Mouse (Mus musculus): ENCODE data around the gene Gga3. TPM values are rescaled to one million over a fixed set of nuclear protein-coding genes. Genes with fewer than 3 reads are reported as not detected.

The Gga3 gene
- polyA plus RNA-seq, 1 experiment from 2014 or later, result 14.9 TPM

DNA sequence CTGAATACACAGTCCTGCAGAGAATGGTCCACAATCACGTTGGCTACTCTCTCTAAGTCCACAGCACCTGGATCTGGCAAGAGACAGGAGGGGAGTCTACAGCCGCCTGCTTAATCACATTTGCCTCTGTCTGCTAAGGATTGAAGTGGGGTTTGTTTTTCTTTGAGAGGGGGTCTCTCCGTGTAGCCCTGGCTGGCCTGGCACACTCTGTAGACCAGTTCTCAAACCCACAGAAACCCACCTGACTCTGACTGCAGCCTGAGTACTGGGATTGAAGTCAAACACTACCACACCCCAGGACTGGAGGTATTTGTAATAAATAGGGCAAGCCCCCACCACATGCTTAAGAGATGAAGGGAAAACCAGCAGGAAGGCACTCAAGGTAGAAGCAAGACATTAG is 5.7 kb upstream of the Gga3 start:
- Histone ChIP-seq H3K27ac (replicated peaks) (no peak overlapping the region), H3K36me3 (peaks cover 50% of the 10 kb centered on the region), H3K4me2 (no peak overlapping the region), H3K9me3 (no peaks in the 10 kb centered on the region), H3K4me3 (no peak overlapping the region), H3K4me1 (peaks cover 42% of the 10 kb centered on the region), H3K27me3 (replicated peaks) (no peaks in the 10 kb centered on the region), H3K9ac (no peak overlapping the region; the same call in 1 of the 2 replicates)
- no peak for ATAC-seq (ENCODE audit: extremely low read depth, insufficient number of reproducible peaks, low FRiP score, low TSS enrichment)
- 59% methylated on average over 3 of the region's 3 CpGs for WGBS

DNA sequence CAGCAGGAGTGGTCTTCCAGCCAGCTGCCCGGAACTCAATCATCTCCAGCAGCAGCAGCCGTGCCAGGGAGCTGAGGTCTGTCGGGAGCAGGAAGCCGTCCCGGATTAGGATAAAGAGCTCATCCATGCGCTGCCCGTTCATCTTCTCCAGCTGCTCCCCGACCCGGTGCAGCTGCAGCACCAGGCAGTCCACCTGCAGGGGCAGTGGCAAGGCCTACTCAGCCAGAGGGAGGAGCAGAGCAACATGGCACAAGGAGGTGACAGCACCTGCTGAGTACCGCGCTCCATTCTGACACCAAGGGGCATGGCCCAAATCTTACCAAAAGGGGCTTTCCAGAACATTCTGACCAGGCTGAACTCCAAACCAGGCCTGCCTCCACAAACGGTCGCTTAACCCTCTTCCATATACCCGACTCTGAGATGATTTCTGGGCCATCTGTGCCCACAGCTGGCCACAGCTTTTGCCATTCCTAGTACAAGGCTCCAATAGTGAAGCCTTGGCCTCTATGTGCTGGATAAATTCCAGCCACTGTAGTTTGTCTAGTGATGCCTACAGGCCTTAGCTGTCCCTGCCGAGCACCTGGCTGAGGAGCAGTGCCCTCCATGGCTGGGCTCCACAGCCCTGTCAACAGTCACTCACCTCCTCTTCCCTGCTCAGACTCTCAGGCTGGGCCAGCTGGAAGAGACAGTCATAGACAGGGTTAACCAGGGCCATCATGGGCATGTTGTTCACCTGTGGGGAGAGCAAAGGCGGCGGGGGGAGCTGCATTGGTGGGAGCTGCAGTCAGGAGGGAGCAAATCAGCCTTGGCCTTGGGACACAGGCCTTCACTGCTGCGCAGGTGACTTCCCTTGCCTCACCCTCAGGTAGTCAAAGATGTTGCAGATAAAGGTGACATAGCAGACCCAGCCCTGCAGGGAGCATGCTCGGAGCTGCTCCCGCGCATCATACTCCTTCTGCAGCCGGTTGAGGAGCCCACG is 4.9 kb upstream of the Gga3 start:
- 81% methylated on average over 23 of the region's 23 CpGs for WGBS
- Histone ChIP-seq H3K27ac (replicated peaks) (no peak overlapping the region), H3K9me3 (no peaks in the 10 kb centered on the region)

DNA sequence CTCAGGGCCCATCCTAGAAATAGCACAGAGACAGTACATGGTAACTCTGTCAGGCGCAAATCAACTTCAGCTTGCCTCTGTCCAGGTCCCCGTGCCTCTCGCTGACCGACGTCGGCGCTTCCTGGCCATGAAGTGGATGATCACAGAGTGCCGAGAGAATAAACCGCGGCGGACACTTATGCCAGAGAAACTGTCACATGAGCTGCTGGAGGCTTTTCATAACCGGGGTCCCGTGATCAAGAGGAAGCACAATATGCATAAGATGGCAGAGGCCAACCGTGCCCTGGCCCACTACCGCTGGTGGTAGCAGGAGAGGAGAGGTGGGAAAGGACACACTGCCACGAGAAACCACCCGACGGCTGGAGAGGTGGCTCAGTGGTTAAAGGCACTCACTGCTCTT is 2.9 kb upstream of the Gga3 start:
- H3K36me3 ChIP-seq, result peaks cover 55% of the 10 kb centered on the region
- no peak overlapping the region for H3K4me2 ChIP-seq

More for the DNA sequence above, 4.9 kb upstream of the Gga3 start:
- H3K36me3 ChIP-seq, result peaks cover 48% of the 10 kb centered on the region
- no peak overlapping the region for H3K4me2 ChIP-seq
- peaks cover 37% of the 10 kb centered on the region for H3K4me1 ChIP-seq
- 0 out of 2 replicates have a peak overlapping the region, but pooled peaks have one; percentile 33 for H3K9ac ChIP-seq
- H3K27me3 ChIP-seq (replicated peaks), result no peaks in the 10 kb centered on the region
- no peak for ATAC-seq (ENCODE audit: extremely low read depth, insufficient number of reproducible peaks, low FRiP score, low TSS enrichment)
- no peak overlapping the region for H3K4me3 ChIP-seq

DNA sequence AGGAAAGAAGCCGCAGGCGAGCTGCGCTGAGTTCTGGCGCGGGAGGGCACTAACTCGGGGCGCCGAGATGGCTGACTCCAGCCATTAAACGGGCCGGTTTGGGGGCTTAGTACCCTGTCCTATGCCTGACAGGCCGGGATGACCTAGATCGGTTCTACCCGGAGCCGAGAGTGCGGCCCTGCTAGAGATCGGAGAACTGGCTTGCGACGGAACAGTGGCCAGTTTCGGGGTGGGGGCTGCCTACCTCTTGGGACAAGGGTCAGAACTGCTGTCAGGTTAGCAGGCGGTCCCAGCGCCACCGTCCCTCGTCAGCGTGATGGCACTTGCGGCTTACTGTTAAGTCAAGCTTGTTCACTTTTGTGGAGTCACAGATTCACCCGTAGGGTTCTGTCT is 449 bp upstream of the Gga3 start:
- under 1% methylated on average over 26 of the region's 26 CpGs for WGBS
- ATAC-seq (ENCODE audit: extremely low read depth, insufficient number of reproducible peaks, low FRiP score, low TSS enrichment), result no peak
- Histone ChIP-seq H3K27ac (replicated peaks) (peak overlapping the region; percentile 90), H3K4me1 (peaks cover 52% of the 10 kb centered on the region), H3K36me3 (peaks cover 51% of the 10 kb centered on the region), H3K9ac (peak overlapping the region; percentile 98), H3K4me3 (peak overlapping the region; percentile 96), H3K27me3 (replicated peaks) (no peaks in the 10 kb centered on the region), H3K4me2 (peak overlapping the region; percentile 78), H3K9me3 (no peaks in the 10 kb centered on the region)

More for the DNA sequence above, 2.9 kb upstream of the Gga3 start:
- Histone ChIP-seq H3K27me3 (replicated peaks) (no peaks in the 10 kb centered on the region), H3K9me3 (no peaks in the 10 kb centered on the region), H3K4me1 (peaks cover 37% of the 10 kb centered on the region), H3K27ac (replicated peaks) (peak overlapping the region; percentile 34; the same call in 1 of the 2 replicates), H3K9ac (no peak overlapping the region), H3K4me3 (no peak overlapping the region)
- no peak for ATAC-seq (ENCODE audit: extremely low read depth, insufficient number of reproducible peaks, low FRiP score, low TSS enrichment)
- WGBS, result 88% methylated on average over 18 of the region's 18 CpGs

- peaks cover 50% of the 10 kb centered on the region for H3K36me3 ChIP-seq
- WGBS, result 5% methylated on average over 15 of the region's 15 CpGs
- H3K4me1 ChIP-seq, result peaks cover 52% of the 10 kb centered on the region
Observed at GRCm38 (mm10) chr11:115603128-115603475, 749 bp downstream of the Gga3 start.

GRCm38 (mm10) chr11:115601174-115601573 is 2.7 kb downstream of the Gga3 start:
- H3K4me3 ChIP-seq, result no peak overlapping the region
- H3K9me3 ChIP-seq, result no peaks in the 10 kb centered on the region
- no peak overlapping the region; the same call in 1 of the 2 replicates for H3K27ac ChIP-seq (replicated peaks)
- H3K27me3 ChIP-seq (replicated peaks), result no peaks in the 10 kb centered on the region
- no peak overlapping the region for H3K4me2 ChIP-seq
- H3K36me3 ChIP-seq, result peaks cover 48% of the 10 kb centered on the region
- ATAC-seq (ENCODE audit: extremely low read depth, insufficient number of reproducible peaks, low FRiP score, low TSS enrichment), result no peak
- 0 out of 2 replicates have a peak overlapping the region, but pooled peaks have one; percentile 2 for H3K9ac ChIP-seq
- WGBS, result 49% methylated on average over 4 of the region's 4 CpGs
- peaks cover 51% of the 10 kb centered on the region for H3K4me1 ChIP-seq

More at GRCm38 (mm10) chr11:115603128-115603475, 749 bp downstream of the Gga3 start:
- Histone ChIP-seq H3K27ac (replicated peaks) (peak overlapping the region; percentile 90), H3K9me3 (no peaks in the 10 kb centered on the region), H3K4me3 (peak overlapping the region; percentile 96), H3K27me3 (replicated peaks) (no peaks in the 10 kb centered on the region), H3K9ac (peak overlapping the region; percentile 98), H3K4me2 (peak overlapping the region; percentile 78)
- no peak for ATAC-seq (ENCODE audit: extremely low read depth, insufficient number of reproducible peaks, low FRiP score, low TSS enrichment)

GRCm38 (mm10) chr11:115600743-115601142 is 3.1 kb downstream of the Gga3 start:
- no peak overlapping the region for H3K27ac ChIP-seq (replicated peaks)
- no peaks in the 10 kb centered on the region for H3K9me3 ChIP-seq
- peaks cover 48% of the 10 kb centered on the region for H3K36me3 ChIP-seq
- ATAC-seq (ENCODE audit: extremely low read depth, insufficient number of reproducible peaks, low FRiP score, low TSS enrichment), result no peak
- peaks cover 47% of the 10 kb centered on the region for H3K4me1 ChIP-seq
- 0 out of 2 replicates have a peak overlapping the region, but pooled peaks have one; percentile 2 for H3K9ac ChIP-seq
- H3K4me2 ChIP-seq, result no peak overlapping the region
- no peaks in the 10 kb centered on the region for H3K27me3 ChIP-seq (replicated peaks)
- H3K4me3 ChIP-seq, result no peak overlapping the region
- WGBS, result 88% methylated on average over 15 of the region's 15 CpGs

DNA sequence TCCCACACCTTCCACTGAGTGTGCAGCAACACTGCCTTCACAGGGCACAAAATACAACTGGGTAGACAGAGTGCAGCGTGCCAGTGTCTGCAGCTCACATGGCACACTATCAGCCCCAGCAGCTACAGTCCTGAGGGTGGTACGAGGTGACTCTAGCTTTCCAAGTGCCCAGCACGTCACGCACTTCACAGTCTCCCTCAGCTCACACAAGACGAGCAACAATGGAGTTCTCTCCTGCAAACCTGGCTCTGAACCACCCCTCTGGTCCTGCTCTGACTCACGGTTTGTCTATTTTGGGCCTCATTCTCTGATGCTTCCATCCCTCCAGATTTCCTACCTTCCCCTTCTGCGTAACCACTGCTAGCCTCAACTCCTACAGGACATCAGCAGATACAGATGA is 4.1 kb downstream of the Gga3 start:
- Histone ChIP-seq H3K27me3 (replicated peaks) (no peaks in the 10 kb centered on the region), H3K4me2 (no peak overlapping the region), H3K4me3 (no peak overlapping the region), H3K4me1 (peaks cover 37% of the 10 kb centered on the region), H3K27ac (replicated peaks) (no peak overlapping the region; the same call in 1 of the 2 replicates), H3K36me3 (peaks cover 51% of the 10 kb centered on the region), H3K9ac (no peak overlapping the region), H3K9me3 (no peaks in the 10 kb centered on the region)
- 71% methylated on average over 7 of the region's 7 CpGs for WGBS
- ATAC-seq (ENCODE audit: extremely low read depth, insufficient number of reproducible peaks, low FRiP score, low TSS enrichment), result no peak

DNA sequence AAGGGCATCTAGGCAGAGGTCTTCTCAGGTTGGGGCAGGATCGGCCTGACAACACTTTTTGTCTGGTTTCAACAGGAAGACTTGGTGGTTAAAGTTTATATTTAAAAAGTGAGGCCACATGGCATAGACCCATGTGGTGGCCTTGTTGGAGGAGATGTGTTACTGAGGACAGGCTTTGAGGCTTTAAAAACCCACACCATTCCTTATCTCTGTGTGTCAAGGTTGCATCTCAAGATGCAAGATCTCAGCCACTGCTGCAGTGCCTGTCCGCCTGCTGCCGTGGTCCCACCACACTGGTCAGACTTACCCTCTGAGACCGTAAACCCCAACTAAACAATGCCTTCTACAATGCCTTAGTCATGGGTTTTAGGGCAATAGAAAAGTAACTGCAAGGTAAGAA is 5.5 kb downstream of the Gga3 start:
- no peak overlapping the region for H3K27ac ChIP-seq (replicated peaks)
- peaks cover 65% of the 10 kb centered on the region for H3K36me3 ChIP-seq
- WGBS, result 87% methylated on average over 4 of the region's 4 CpGs
- no peak overlapping the region for H3K4me2 ChIP-seq
- ATAC-seq (ENCODE audit: extremely low read depth, insufficient number of reproducible peaks, low FRiP score, low TSS enrichment), result no peak
- no peaks in the 10 kb centered on the region for H3K27me3 ChIP-seq (replicated peaks)
- H3K4me3 ChIP-seq, result no peak overlapping the region
- H3K9ac ChIP-seq, result no peak overlapping the region
- peaks cover 34% of the 10 kb centered on the region for H3K4me1 ChIP-seq
- H3K9me3 ChIP-seq, result no peaks in the 10 kb centered on the region

GRCm38 (mm10) chr11:115595209-115595608 is 8.6 kb downstream of the Gga3 start:
- 93% methylated on average over 3 of the region's 3 CpGs for WGBS
- no peak overlapping the region for H3K27ac ChIP-seq (replicated peaks)
- H3K9me3 ChIP-seq, result no peaks in the 10 kb centered on the region
- no peak overlapping the region for H3K4me3 ChIP-seq
- H3K9ac ChIP-seq, result no peak overlapping the region
- no peak for ATAC-seq (ENCODE audit: extremely low read depth, insufficient number of reproducible peaks, low FRiP score, low TSS enrichment)
- H3K27me3 ChIP-seq (replicated peaks), result no peaks in the 10 kb centered on the region
- H3K4me2 ChIP-seq, result no peak overlapping the region
- H3K36me3 ChIP-seq, result peaks cover 88% of the 10 kb centered on the region
- peaks cover 7% of the 10 kb centered on the region; the same call in 1 of the 2 replicates for H3K4me1 ChIP-seq

GRCm38 (mm10) chr11:115590526-115591075 is 13.2 kb downstream of the Gga3 start:
- 84% methylated on average over 2 of the region's 2 CpGs for WGBS
- H3K4me1 ChIP-seq, result no peaks in the 10 kb centered on the region
- H3K36me3 ChIP-seq, result peaks cover 98% of the 10 kb centered on the region
- no peak overlapping the region for H3K9ac ChIP-seq
- no peak overlapping the region for H3K4me3 ChIP-seq
- H3K27ac ChIP-seq (replicated peaks), result no peak overlapping the region
- ATAC-seq (ENCODE audit: extremely low read depth, insufficient number of reproducible peaks, low FRiP score, low TSS enrichment), result no peak
- no peak overlapping the region for H3K4me2 ChIP-seq
- H3K27me3 ChIP-seq (replicated peaks), result no peaks in the 10 kb centered on the region
- no peaks in the 10 kb centered on the region for H3K9me3 ChIP-seq
